Comparison of ENCODE assay signal across 8 mouse cellular contexts in the genomic region with DNA sequence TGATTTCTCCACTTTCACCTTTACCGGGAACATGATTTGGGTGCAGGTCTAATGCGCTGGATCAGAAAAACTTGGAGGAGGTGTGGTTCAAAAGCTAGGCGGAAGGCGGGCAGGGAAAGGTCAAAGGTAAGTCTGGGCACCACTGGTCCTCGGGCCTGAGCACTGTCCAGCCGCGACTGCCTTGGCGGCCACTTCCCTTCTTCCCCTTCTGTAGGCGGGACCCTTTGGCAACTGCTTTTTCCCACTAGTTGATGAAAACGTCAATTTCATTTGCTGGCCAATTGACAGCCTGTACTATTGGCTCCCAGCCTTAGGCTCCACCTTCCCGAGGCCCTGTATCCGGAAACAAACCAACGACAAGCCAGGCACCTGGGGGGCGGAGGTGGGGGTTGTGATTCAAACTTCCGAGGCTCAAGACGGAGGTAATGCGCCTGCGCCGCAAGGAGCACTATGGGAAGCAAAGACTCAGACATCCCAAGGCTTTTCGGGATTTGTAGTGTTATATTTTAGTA. TPM values are rescaled to one million over a fixed set of nuclear protein-coding genes. Genes with fewer than 3 reads are reported as not detected.
DNase-seq lines count a peak whose midpoint lies in the region; ATAC-seq and TF ChIP-seq lines count a peak whose summit lies in the region.

TSS of gene Lin37 (minus strand) at position 396 of the 512 bp plus-strand sequence.

- peak; percentile 87 for TF ChIP-seq POLR2A in heart, adult 2 months (IDR thresholded peaks at IDR 0.05; ENCODE audit: insufficient read depth, low read depth, low read length)

- no peaks in the 10 kb centered on the region for H3K27me3 ChIP-seq in embryonic facial prominence, embryonic 14.5 days (replicated peaks; ENCODE audit: control insufficient read depth, insufficient read depth, low read length)
- no peaks in the 10 kb centered on the region for H3K27me3 ChIP-seq in heart, adult 2 months (ENCODE audit: control insufficient read depth, insufficient read depth, low read length)
- H3K27me3 ChIP-seq in limb, embryonic 13.5 days, result no peaks in the 10 kb centered on the region
- H3K27me3 ChIP-seq in midbrain, embryonic 16.5 days (ENCODE audit: control insufficient read depth, insufficient read depth, low read depth, low read length), result no peaks in the 10 kb centered on the region

- no peaks in the 10 kb centered on the region for H3K9me3 ChIP-seq in embryonic facial prominence, embryonic 14.5 days (ENCODE audit: control insufficient read depth, low read length)
- no peaks in the 10 kb centered on the region for H3K9me3 ChIP-seq in limb, embryonic 13.5 days
- no peaks in the 10 kb centered on the region for H3K9me3 ChIP-seq in midbrain, embryonic 16.5 days (replicated peaks; ENCODE audit: control insufficient read depth, low read length, poor library complexity, severe bottlenecking)

- H3K4me3 ChIP-seq in embryonic facial prominence, embryonic 14.5 days (ENCODE audit: low read depth, low read length), result peak within 1 kb of the TSS; percentile 75
- H3K4me3 ChIP-seq in heart, adult 2 months, result peak within 1 kb of the TSS; percentile 64
- peak within 1 kb of the TSS; percentile 68 for H3K4me3 ChIP-seq in limb, embryonic 13.5 days
- peak within 1 kb of the TSS; percentile 65 for H3K4me3 ChIP-seq in midbrain, embryonic 16.5 days (ENCODE audit: low read depth, low read length)

- H3K9ac ChIP-seq in embryonic facial prominence, embryonic 14.5 days (ENCODE audit: low read depth, low read length), result peak within 1 kb of the TSS; percentile 71
- peak within 1 kb of the TSS; percentile 86 for H3K9ac ChIP-seq in heart, adult 2 months (ENCODE audit: low read depth, low read length)
- peak within 1 kb of the TSS; percentile 78 for H3K9ac ChIP-seq in limb, embryonic 13.5 days
- peak within 1 kb of the TSS; percentile 72 for H3K9ac ChIP-seq in midbrain, embryonic 16.5 days (ENCODE audit: low read depth, low read length)

- H3K4me1 ChIP-seq in embryonic facial prominence, embryonic 14.5 days (ENCODE audit: control insufficient read depth, insufficient read depth, low read length), result peaks cover 13% of the 10 kb centered on the region
- peaks cover 5% of the 10 kb centered on the region for H3K4me1 ChIP-seq in heart, adult 2 months (ENCODE audit: control insufficient read depth, insufficient read depth, low read length)
- peaks cover 37% of the 10 kb centered on the region for H3K4me1 ChIP-seq in limb, embryonic 13.5 days
- H3K4me1 ChIP-seq in midbrain, embryonic 16.5 days (ENCODE audit: control insufficient read depth, insufficient read depth, low read length), result peaks cover 28% of the 10 kb centered on the region

- H3K79me2 ChIP-seq in heart, adult 2 months (replicated peaks; ENCODE audit: control insufficient read depth, insufficient read depth, low read length), result no peaks in the 10 kb centered on the region

- H3K27ac ChIP-seq in embryonic facial prominence, embryonic 14.5 days (replicated peaks; ENCODE audit: low read depth, low read length), result 0 out of 2 replicates have a peak within 1 kb of the TSS, but pooled peaks have one; percentile 63
- H3K27ac ChIP-seq in heart, adult 2 months, result peak within 1 kb of the TSS; percentile 68
- H3K27ac ChIP-seq in limb, embryonic 13.5 days, result no peak within 1 kb of the TSS; the same call in 1 of the 2 replicates
- H3K27ac ChIP-seq in midbrain, embryonic 16.5 days (ENCODE audit: low read length), result peak within 1 kb of the TSS; percentile 72

- peaks cover 36% of the 10 kb centered on the region for H3K36me3 ChIP-seq in embryonic facial prominence, embryonic 14.5 days (ENCODE audit: control insufficient read depth, insufficient read depth, low read length)
- H3K36me3 ChIP-seq in heart, adult 2 months (ENCODE audit: control insufficient read depth, insufficient read depth, low read length), result no peaks in the 10 kb centered on the region
- peaks cover 30% of the 10 kb centered on the region for H3K36me3 ChIP-seq in limb, embryonic 13.5 days
- H3K36me3 ChIP-seq in midbrain, embryonic 16.5 days (ENCODE audit: control insufficient read depth, insufficient read depth, low read length), result peaks cover 19% of the 10 kb centered on the region

- DNase-seq in 3T3-L1 (ENCODE audit: low read depth, low spot score), result peak; percentile 98
- peak; percentile 76 to 90 for DNase-seq in adrenal gland, postnatal 4 days (ENCODE audit: low spot score in 2 of 2)
- peak; percentile 99 for DNase-seq in embryonic facial prominence, embryonic 14.5 days (ENCODE audit: low spot score)
- peak; percentile 91 to 98 for DNase-seq in heart, adult 2 months
- peak; percentile 99 to 100 for DNase-seq in kidney, adult 8-10 months
- DNase-seq in spleen, postnatal 10 days (ENCODE audit: low spot score in 2 of 2), result peak; percentile 76 to 93

- ATAC-seq in embryonic facial prominence, embryonic 14.5 days (ENCODE audit: low read depth), result peak; percentile 89
- ATAC-seq in limb, embryonic 13.5 days (ENCODE audit: low FRiP score, low read depth), result peak; percentile 90
- peak; percentile 88 for ATAC-seq in midbrain, embryonic 16.5 days

- 0% methylated on average over 20 of the region's 20 CpGs for WGBS in embryonic facial prominence, embryonic 14.5 days
- 0% methylated on average over 20 of the region's 20 CpGs for WGBS in heart, adult 2 months
- WGBS in limb, embryonic 13.5 days, result under 1% methylated on average over 20 of the region's 20 CpGs
- under 1% methylated on average over 20 of the region's 20 CpGs for WGBS in midbrain, embryonic 16.5 days

- peak within 1 kb of the TSS; percentile 83 for H3K4me2 ChIP-seq in embryonic facial prominence, embryonic 14.5 days (ENCODE audit: low read depth, low read length)
- peak within 1 kb of the TSS; percentile 96 for H3K4me2 ChIP-seq in limb, embryonic 13.5 days (replicated peaks)
- peak within 1 kb of the TSS; percentile 92 for H3K4me2 ChIP-seq in midbrain, embryonic 16.5 days (ENCODE audit: low read length)

- 0 out of 2 replicates have a peak, but pooled peaks have one; percentile 41 for TF ChIP-seq EP300 in heart, adult 2 months (IDR thresholded peaks at IDR 0.05; ENCODE audit: insufficient read depth, low read depth, low read length)

- no peak for TF ChIP-seq CTCF in heart, adult 2 months (IDR thresholded peaks at IDR 0.05)

- intact Hi-C loops in heart, adult 2 months (cut with DNase I), result no loop called here

RNA-seq across cellular contexts. Expression of gene Lin37, which starts in this region (rescaled TPM):
- 10 to 100 TPM; 67.7 to 78.0 TPM for total RNA-seq in adrenal gland, postnatal 4 days (2021)
- polyA plus RNA-seq in embryonic facial prominence, embryonic 14.5 days (2014; fragmentation: Nextera tagmentation; extraction: Ambion mirVana), result 45.7 and 50.5 TPM in 2 replicates
- total RNA-seq in heart, adult 2 months (2021), result 10 to 100 TPM; 13.7 to 16.0 TPM
- 16.2 and 20.0 TPM in 2 replicates for polyA plus RNA-seq in heart, adult 2 months (2012; rRNA removed)
- polyA plus RNA-seq in limb, embryonic 13.5 days (2015; fragmentation: Nextera tagmentation; extraction: Ambion mirVana), result 44.2 and 48.3 TPM in 2 replicates
- 52.1 and 63.8 TPM in 2 replicates for polyA plus RNA-seq in midbrain, embryonic 16.5 days (2015; fragmentation: Nextera tagmentation; extraction: Ambion mirVana)

Comparison
In these comparisons a context has a peak if more than half of its experiments do, and no peak if none do; other contexts are left out.
1. RNA of gene Lin37 (total RNA-seq): 67.7 to 78.0 TPM in adrenal gland, postnatal 4 days; 13.7 to 16.0 TPM in heart, adult 2 months; every median in the first group is over 4 times any median in the second.
2. Peak in every context shown above with its lines, with median percentiles within 50 percentile points of each other: DNase-seq, ATAC-seq, H3K4me2 ChIP-seq, H3K4me3 ChIP-seq and H3K9ac ChIP-seq.